Mouse (Mus musculus): Measurements from ENCODE around the gene Aif1l. TPM values are rescaled to one million over a fixed set of nuclear protein-coding genes. Genes with fewer than 3 reads are reported as not detected.

Gene Aif1l
- total RNA-seq, 1 experiment, result 48.5 TPM

- Histone ChIP-seq H3K9ac (ENCODE audit: insufficient read depth, low read depth, low read length, poor library complexity, severe bottlenecking) (no peak overlapping the region), H3K4me3 (ENCODE audit: insufficient read depth in 1 of 2, low read depth in 1 of 2, low read length in 2 of 2, poor library complexity in 1 of 2, severe bottlenecking in 1 of 2) (no peak overlapping the region), H3K9me3 (ENCODE audit: control insufficient read depth, insufficient read depth, low read depth, low read length) (no peaks in the 10 kb centered on the region), H3K4me1 (ENCODE audit: control insufficient read depth in 2 of 2, insufficient read depth in 2 of 2, low read length in 2 of 2, poor library complexity in 1 of 2) (peaks cover 4 to 29% of the 10 kb centered on the region in 2 experiments; a peak in 2 of 4 replicates), H3K27ac (ENCODE audit: insufficient read depth, low read depth, low read length, poor library complexity, severe bottlenecking) (no peak overlapping the region), H3K36me3 (ENCODE audit: control insufficient read depth, insufficient read depth, low read length, poor library complexity, severe bottlenecking) (peaks cover 2% of the 10 kb centered on the region; the same call in 1 of the 2 replicates)
- in situ Hi-C loops (cut with MboI; ENCODE audit: low sequenced_read_pairs in 2 of 2, unreplicated experiment in 2 of 2), result no loop called here
- no peak for TF ChIP-seq MAFK (IDR thresholded peaks at IDR 0.05; ENCODE audit: insufficient read depth, low read depth, low read length)
- no peak for TF ChIP-seq ZC3H11A (IDR thresholded peaks at IDR 0.05; ENCODE audit: borderline replicate concordance, low read depth, low read length)
- no peak for TF ChIP-seq HCFC1 (IDR thresholded peaks at IDR 0.05; ENCODE audit: borderline replicate concordance, insufficient read depth, low read length)
- TF ChIP-seq ZNF384 (IDR thresholded peaks at IDR 0.05; ENCODE audit: low read depth, low read length), result no peak
- no peak for TF ChIP-seq CHD2 (IDR thresholded peaks at IDR 0.05; ENCODE audit: low read depth, low read length)
- no peak for DNase-seq (ENCODE audit: low read depth, low spot score)
Observed at GRCm38 (mm10) chr2:31957211-31957610, 7.3 kb downstream of the Aif1l start.

- Histone ChIP-seq H3K9ac (ENCODE audit: insufficient read depth, low read depth, low read length, poor library complexity, severe bottlenecking) (no peak overlapping the region), H3K4me1 (ENCODE audit: control insufficient read depth in 2 of 2, insufficient read depth in 2 of 2, low read length in 2 of 2, poor library complexity in 1 of 2) (peaks cover 4 to 26% of the 10 kb centered on the region in 2 experiments; a peak in 2 of 4 replicates), H3K36me3 (ENCODE audit: control insufficient read depth, insufficient read depth, low read length, poor library complexity, severe bottlenecking) (no peaks in the 10 kb centered on the region), H3K9me3 (ENCODE audit: control insufficient read depth, insufficient read depth, low read depth, low read length) (no peaks in the 10 kb centered on the region), H3K27ac (ENCODE audit: insufficient read depth, low read depth, low read length, poor library complexity, severe bottlenecking) (no peak overlapping the region), H3K4me3 (ENCODE audit: insufficient read depth in 1 of 2, low read depth in 1 of 2, low read length in 2 of 2, poor library complexity in 1 of 2, severe bottlenecking in 1 of 2) (peak overlapping the region in 1 of 2 experiments; percentile 36; a peak in 1 of 4 replicates)
- in situ Hi-C loops (cut with MboI; ENCODE audit: low sequenced_read_pairs in 2 of 2, unreplicated experiment in 2 of 2), result no loop called here
- DNase-seq (ENCODE audit: low read depth, low spot score), result no peak
- no peak for TF ChIP-seq CHD2 (IDR thresholded peaks at IDR 0.05; ENCODE audit: low read depth, low read length)
- TF ChIP-seq HCFC1 (IDR thresholded peaks at IDR 0.05; ENCODE audit: borderline replicate concordance, insufficient read depth, low read length), result no peak
- no peak for TF ChIP-seq MAFK (IDR thresholded peaks at IDR 0.05; ENCODE audit: insufficient read depth, low read depth, low read length)
- TF ChIP-seq ZC3H11A (IDR thresholded peaks at IDR 0.05; ENCODE audit: borderline replicate concordance, low read depth, low read length), result no peak
- no peak for TF ChIP-seq ZNF384 (IDR thresholded peaks at IDR 0.05; ENCODE audit: low read depth, low read length)
Observed at GRCm38 (mm10) chr2:31960986-31961385, 11.0 kb downstream of the Aif1l start.

GRCm38 (mm10) chr2:31961791-31962222 lies 11.9 kb downstream of the Aif1l start:
- no peak overlapping the region for H3K9ac ChIP-seq (ENCODE audit: insufficient read depth, low read depth, low read length, poor library complexity, severe bottlenecking)
- H3K27ac ChIP-seq (ENCODE audit: insufficient read depth, low read depth, low read length, poor library complexity, severe bottlenecking), result no peak overlapping the region
- no peak for TF ChIP-seq ZNF384 (IDR thresholded peaks at IDR 0.05; ENCODE audit: low read depth, low read length)
- no peaks in the 10 kb centered on the region for H3K36me3 ChIP-seq (ENCODE audit: control insufficient read depth, insufficient read depth, low read length, poor library complexity, severe bottlenecking)
- peaks cover 4 to 23% of the 10 kb centered on the region in 2 experiments; a peak in 2 of 4 replicates for H3K4me1 ChIP-seq (ENCODE audit: control insufficient read depth in 2 of 2, insufficient read depth in 2 of 2, low read length in 2 of 2, poor library complexity in 1 of 2)
- H3K4me3 ChIP-seq (ENCODE audit: insufficient read depth in 1 of 2, low read depth in 1 of 2, low read length in 2 of 2, poor library complexity in 1 of 2, severe bottlenecking in 1 of 2), result no peak overlapping the region
- H3K9me3 ChIP-seq (ENCODE audit: control insufficient read depth, insufficient read depth, low read depth, low read length), result no peaks in the 10 kb centered on the region
- in situ Hi-C loops (cut with MboI; ENCODE audit: low sequenced_read_pairs in 2 of 2, unreplicated experiment in 2 of 2), result no loop called here
- DNase-seq (ENCODE audit: low read depth, low spot score), result no peak

- TF ChIP-seq HCFC1 (IDR thresholded peaks at IDR 0.05; ENCODE audit: borderline replicate concordance, insufficient read depth, low read length) (no peak), ZNF384 (IDR thresholded peaks at IDR 0.05; ENCODE audit: low read depth, low read length) (no peak), CHD2 (IDR thresholded peaks at IDR 0.05; ENCODE audit: low read depth, low read length) (no peak), MAFK (IDR thresholded peaks at IDR 0.05; ENCODE audit: insufficient read depth, low read depth, low read length) (no peak), ZC3H11A (IDR thresholded peaks at IDR 0.05; ENCODE audit: borderline replicate concordance, low read depth, low read length) (no peak)
- Histone ChIP-seq H3K36me3 (ENCODE audit: control insufficient read depth, insufficient read depth, low read length, poor library complexity, severe bottlenecking) (no peaks in the 10 kb centered on the region), H3K9ac (ENCODE audit: insufficient read depth, low read depth, low read length, poor library complexity, severe bottlenecking) (no peak overlapping the region), H3K9me3 (ENCODE audit: control insufficient read depth, insufficient read depth, low read depth, low read length) (no peaks in the 10 kb centered on the region), H3K4me3 (ENCODE audit: insufficient read depth in 1 of 2, low read depth in 1 of 2, low read length in 2 of 2, poor library complexity in 1 of 2, severe bottlenecking in 1 of 2) (no peak overlapping the region), H3K4me1 (ENCODE audit: control insufficient read depth in 2 of 2, insufficient read depth in 2 of 2, low read length in 2 of 2, poor library complexity in 1 of 2) (peaks cover 4 to 19% of the 10 kb centered on the region in 2 experiments; a peak in 2 of 4 replicates), H3K27ac (ENCODE audit: insufficient read depth, low read depth, low read length, poor library complexity, severe bottlenecking) (no peak overlapping the region)
- DNase-seq (ENCODE audit: low read depth, low spot score), result no peak
- in situ Hi-C loops (cut with MboI; ENCODE audit: low sequenced_read_pairs in 2 of 2, unreplicated experiment in 2 of 2), result no loop called here
Observed at GRCm38 (mm10) chr2:31962501-31963224, 12.7 kb downstream of the Aif1l start.
